Mouse (Mus musculus) cortical plate, adult 2 months (tissue): ENCODE results near the gene Ift22.

Source experiments
- CTCF ChIP-seq: fragments of 200-500 bp; IDR thresholded peaks from 2 replicates; pipeline ENCODE4 v1.5.1; 2011; ENCODE audit warnings: mild to moderate bottlenecking, control low read depth, low read length; ENCODE audit not compliant: insufficient read depth; ENCODE audit errors: extremely low read depth
- POLR2A ChIP-seq: fragments of 200-500 bp; IDR thresholded peaks from 2 replicates; pipeline ENCODE4 v1.6.1; 2011; ENCODE audit warnings: mild to moderate bottlenecking, low read length, control low read depth; ENCODE audit not compliant: insufficient read depth; ENCODE audit errors: extremely low read depth

GRCm38 (mm10) chr5:136882788-136883439, 25.0 kb upstream of the Ift22 start, which contains the start of gene Col26a1:
- no peak for TF ChIP-seq CTCF
- no peak for TF ChIP-seq POLR2A
